Mouse (Mus musculus) forebrain, embryonic 12.5 days (tissue): Measurements from ENCODE around the gene Acadl. TPM values are rescaled to one million over a fixed set of nuclear protein-coding genes. Genes with fewer than 3 reads are reported as not detected.

Source experiments
- ATAC-seq: fragments of 200-750 bp; cut with Nextera tagmentation; 2 replicates; pipeline ENCODE4 v1.8.0; 2017; ENCODE audit warnings: moderate TSS enrichment; ENCODE audit not compliant: low FRiP score
- H3K27ac ChIP-seq: fragments of 300-500 bp; sonication (generic); 2 replicates; pipeline ENCODE4 v1.5.1; 2016; ENCODE audit warnings: mild to moderate bottlenecking
- H3K27me3 ChIP-seq: fragments of 300-500 bp; sonication (generic); 2 replicates; pipeline ENCODE4 v1.6.1; 2016; ENCODE audit warnings: mild to moderate bottlenecking
- H3K36me3 ChIP-seq: fragments of 300-500 bp; sonication (generic); replicated peaks from 2 replicates; pipeline ENCODE4 v1.6.1; 2016; ENCODE audit warnings: mild to moderate bottlenecking
- H3K4me1 ChIP-seq: fragments of 300-500 bp; sonication (generic); 2 replicates; pipeline ENCODE4 v1.6.1; 2016
- H3K4me2 ChIP-seq: fragments of 300-500 bp; sonication (generic); 2 replicates; pipeline ENCODE4 v1.6.1; 2016; ENCODE audit warnings: mild to moderate bottlenecking, moderate library complexity
- H3K4me3 ChIP-seq: fragments of 300-500 bp; sonication (generic); replicated peaks from 2 replicates; pipeline ENCODE4 v1.5.1; 2016; ENCODE audit warnings: mild to moderate bottlenecking
- H3K9ac ChIP-seq: fragments of 300-500 bp; sonication (generic); 2 replicates; pipeline ENCODE4 v1.6.1; 2016; ENCODE audit warnings: mild to moderate bottlenecking
- H3K9me3 ChIP-seq: fragments of 300-500 bp; sonication (generic); 2 replicates; pipeline ENCODE4 v1.6.1; 2016
- WGBS: fragments of 180-500 bp; shearing (Covaris S2); methylation state at CpG from one replicate; pipeline ENCODE4 v1.1.7; 2016; 5-methylcytosine and 5-hydroxymethylcytosine counted together
- polyA plus RNA-seq: library from polyadenylated mRNA; unstranded; fragments of >200 nt; fragmentation: Nextera tagmentation; extraction: Ambion mirVana; gene quantifications from 2 replicates; pipeline ENCODE4 v1.2.1, GENCODE M21; 2016

Acadl gene
- polyA plus RNA-seq, 1 experiment from 2014 or later, result 42.5 TPM

GRCm38 (mm10) chr1:66837207-66837606 is 25.9 kb downstream of the Acadl start:
- 77% methylated on average over 3 of the region's 3 CpGs for WGBS
- Histone ChIP-seq H3K4me3 (no peak overlapping the region), H3K4me2 (no peak overlapping the region)

GRCm38 (mm10) chr1:66832636-66833165 is 30.4 kb downstream of the Acadl start:
- Histone ChIP-seq H3K4me3 (no peak overlapping the region), H3K4me2 (no peak overlapping the region), H3K27ac (no peak overlapping the region), H3K9me3 (no peaks in the 10 kb centered on the region), H3K9ac (no peak overlapping the region), H3K27me3 (no peaks in the 10 kb centered on the region), H3K36me3 (no peaks in the 10 kb centered on the region), H3K4me1 (no peaks in the 10 kb centered on the region)
- 82% methylated on average over 7 of the region's 7 CpGs for WGBS
- no peak for ATAC-seq

More at GRCm38 (mm10) chr1:66837207-66837606, 25.9 kb downstream of the Acadl start:
- Histone ChIP-seq H3K9ac (no peak overlapping the region), H3K4me1 (no peaks in the 10 kb centered on the region), H3K27ac (no peak overlapping the region), H3K36me3 (no peaks in the 10 kb centered on the region), H3K27me3 (no peaks in the 10 kb centered on the region), H3K9me3 (no peaks in the 10 kb centered on the region)
- ATAC-seq, result no peak

GRCm38 (mm10) chr1:66831824-66832600 is 31.1 kb downstream of the Acadl start:
- H3K4me1 ChIP-seq, result no peaks in the 10 kb centered on the region
- H3K4me3 ChIP-seq, result no peak overlapping the region
- no peak overlapping the region for H3K27ac ChIP-seq
- no peak overlapping the region for H3K4me2 ChIP-seq
- no peaks in the 10 kb centered on the region for H3K36me3 ChIP-seq
- no peaks in the 10 kb centered on the region for H3K9me3 ChIP-seq
- no peaks in the 10 kb centered on the region for H3K27me3 ChIP-seq
- WGBS, result 68% methylated on average over 9 of the region's 9 CpGs
- ATAC-seq, result no peak
- H3K9ac ChIP-seq, result no peak overlapping the region

- Histone ChIP-seq H3K9ac (no peak overlapping the region), H3K27me3 (no peaks in the 10 kb centered on the region), H3K4me3 (no peak overlapping the region), H3K36me3 (no peaks in the 10 kb centered on the region), H3K9me3 (no peaks in the 10 kb centered on the region), H3K4me2 (no peak overlapping the region), H3K4me1 (no peaks in the 10 kb centered on the region), H3K27ac (no peak overlapping the region)
- WGBS, result 77% methylated on average over 9 of the region's 9 CpGs
- ATAC-seq, result no peak
Observed at GRCm38 (mm10) chr1:66829400-66830080, 33.5 kb downstream of the Acadl start.

- Histone ChIP-seq H3K4me3 (no peak overlapping the region), H3K9ac (no peak overlapping the region), H3K36me3 (no peaks in the 10 kb centered on the region), H3K27ac (no peak overlapping the region), H3K9me3 (no peaks in the 10 kb centered on the region), H3K4me2 (no peak overlapping the region), H3K27me3 (peaks cover 7% of the 10 kb centered on the region; the same call in 1 of the 2 replicates), H3K4me1 (peaks cover 10% of the 10 kb centered on the region)
- 73% methylated on average over 9 of the region's 9 CpGs for WGBS
- no peak for ATAC-seq
Observed at GRCm38 (mm10) chr1:66821966-66822365, 41.1 kb downstream of the Acadl start.

- H3K9me3 ChIP-seq, result no peaks in the 10 kb centered on the region
- ATAC-seq, result no peak
- H3K27ac ChIP-seq, result no peak overlapping the region
- 23% methylated on average over 7 of the region's 7 CpGs for WGBS
- H3K4me3 ChIP-seq, result no peak overlapping the region
- peaks cover 7% of the 10 kb centered on the region; the same call in 1 of the 2 replicates for H3K27me3 ChIP-seq
- peak overlapping the region; percentile 15; the same call in 1 of the 2 replicates for H3K4me2 ChIP-seq
- peaks cover 14% of the 10 kb centered on the region for H3K4me1 ChIP-seq
- no peaks in the 10 kb centered on the region for H3K36me3 ChIP-seq
- H3K9ac ChIP-seq, result no peak overlapping the region
Observed at GRCm38 (mm10) chr1:66820241-66820640, 42.8 kb downstream of the Acadl start.

GRCm38 (mm10) chr1:66817865-66818315 is 45.2 kb downstream of the Acadl start:
- WGBS, result under 1% methylated on average over 20 of the region's 20 CpGs
- Histone ChIP-seq H3K4me1 (peaks cover 22% of the 10 kb centered on the region), H3K4me2 (peak overlapping the region; percentile 77), H3K9me3 (no peaks in the 10 kb centered on the region), H3K9ac (peak overlapping the region; percentile 92), H3K36me3 (no peaks in the 10 kb centered on the region), H3K27me3 (peaks cover 7% of the 10 kb centered on the region; the same call in 1 of the 2 replicates), H3K27ac (peak overlapping the region; percentile 98), H3K4me3 (peak overlapping the region; percentile 86)
- peak; percentile 42; the same call in 1 of the 2 replicates for ATAC-seq

- peaks cover 7% of the 10 kb centered on the region; the same call in 1 of the 2 replicates for H3K27me3 ChIP-seq
- no peaks in the 10 kb centered on the region for H3K9me3 ChIP-seq
- ATAC-seq, result peak; percentile 90
- peaks cover 22% of the 10 kb centered on the region for H3K4me1 ChIP-seq
- H3K36me3 ChIP-seq, result no peaks in the 10 kb centered on the region
- peak within 1 kb of the TSS; percentile 98 for H3K27ac ChIP-seq
- peak within 1 kb of the TSS; percentile 86 for H3K4me3 ChIP-seq
- H3K4me2 ChIP-seq, result peak within 1 kb of the TSS; percentile 77
- H3K9ac ChIP-seq, result peak within 1 kb of the TSS; percentile 92
- 1% methylated on average over 18 of the region's 56 CpGs for WGBS
Observed at GRCm38 (mm10) chr1:66817453-66817839, 45.6 kb downstream of the Acadl start, which contains the start of gene Kansl1l. Kansl1l (minus strand) TSS chr1:66817562.

GRCm38 (mm10) chr1:66816837-66817452 is 46.1 kb downstream of the Acadl start:
- under 1% methylated on average over 44 of the region's 63 CpGs for WGBS
- no peaks in the 10 kb centered on the region for H3K9me3 ChIP-seq
- peak; percentile 90 for ATAC-seq
- H3K4me3 ChIP-seq, result peak overlapping the region; percentile 86
- no peaks in the 10 kb centered on the region for H3K36me3 ChIP-seq
- H3K4me2 ChIP-seq, result peak overlapping the region; percentile 77
- peak overlapping the region; percentile 98 for H3K27ac ChIP-seq
- peaks cover 7% of the 10 kb centered on the region; the same call in 1 of the 2 replicates for H3K27me3 ChIP-seq
- H3K9ac ChIP-seq, result peak overlapping the region; percentile 92
- H3K4me1 ChIP-seq, result peaks cover 22% of the 10 kb centered on the region

- Histone ChIP-seq H3K4me1 (peaks cover 22% of the 10 kb centered on the region), H3K27me3 (peaks cover 7% of the 10 kb centered on the region; the same call in 1 of the 2 replicates), H3K9me3 (no peaks in the 10 kb centered on the region), H3K4me2 (peak overlapping the region; percentile 71), H3K4me3 (peak overlapping the region; percentile 86), H3K36me3 (no peaks in the 10 kb centered on the region), H3K27ac (peak overlapping the region; percentile 98), H3K9ac (peak overlapping the region; percentile 73)
- under 1% methylated on average over 37 of the region's 39 CpGs for WGBS
- peak; percentile 39 for ATAC-seq
Observed at GRCm38 (mm10) chr1:66815941-66816777, 46.9 kb downstream of the Acadl start.

GRCm38 (mm10) chr1:66814756-66815155 is 48.3 kb downstream of the Acadl start:
- no peak overlapping the region for H3K27ac ChIP-seq
- H3K9ac ChIP-seq, result no peak overlapping the region
- H3K27me3 ChIP-seq, result peaks cover 7% of the 10 kb centered on the region; the same call in 1 of the 2 replicates
- ATAC-seq, result no peak
- no peak overlapping the region for H3K4me2 ChIP-seq
- no peak overlapping the region for H3K4me3 ChIP-seq
- 66% methylated on average over 8 of the region's 8 CpGs for WGBS
- no peaks in the 10 kb centered on the region for H3K36me3 ChIP-seq
- H3K4me1 ChIP-seq, result peaks cover 12% of the 10 kb centered on the region
- no peaks in the 10 kb centered on the region for H3K9me3 ChIP-seq
